Mouse (Mus musculus): Measurements from ENCODE around the gene Ccl24. TPM values are rescaled to one million over a fixed set of nuclear protein-coding genes. Genes with fewer than 3 reads are reported as not detected.

Gene Ccl24
- polyA plus RNA-seq, 1 experiment from 2014 or later = 28.4 TPM

DNA sequence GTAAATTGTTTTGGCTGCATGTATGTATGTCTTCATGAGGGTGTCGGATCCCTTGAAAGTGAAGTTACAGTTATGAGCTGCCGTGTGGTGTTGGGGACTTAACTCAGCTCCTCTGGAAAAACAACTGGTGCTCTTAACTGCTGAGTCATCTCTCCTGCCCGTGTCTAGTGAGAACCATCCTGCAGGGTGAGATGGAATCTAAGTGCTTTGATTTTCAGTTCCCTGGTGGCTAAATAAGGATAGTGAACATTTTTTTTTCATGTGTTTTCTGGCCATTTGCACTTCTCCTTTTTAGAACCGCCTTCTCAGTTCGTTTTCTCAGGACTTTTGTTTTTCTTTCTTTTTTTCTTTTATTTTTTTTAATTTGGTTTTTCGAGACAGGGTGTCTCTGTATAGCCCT lies 4.2 kb downstream of the Ccl24 start:
- no peaks in the 10 kb centered on the region for H3K36me3 ChIP-seq (replicated peaks; ENCODE audit: insufficient read depth, low read length)
- no peak overlapping the region for H3K4me3 ChIP-seq (ENCODE audit: low read depth, low read length)
- H3K9ac ChIP-seq (replicated peaks) = no peak overlapping the region
- H3K27me3 ChIP-seq (ENCODE audit: insufficient read depth, low read length) = no peaks in the 10 kb centered on the region
- TF ChIP-seq EP300 (IDR thresholded peaks at IDR 0.05; ENCODE audit: low read depth) (no peak), CTCF (IDR thresholded peaks at IDR 0.05; ENCODE audit: low read depth) (no peak)
- no peak overlapping the region for H3K4me2 ChIP-seq (ENCODE audit: low read depth, low read length)
- DNase-seq (no peak), ATAC-seq (no peak)
- 35% methylated on average over 6 of the region's 6 CpGs for WGBS (ENCODE audit: insufficient replicate concordance)
- H3K4me1 ChIP-seq (ENCODE audit: insufficient read depth) = 0 out of 2 replicates have a peak, but pooled peaks cover 4% of the 10 kb centered on the region
- H3K9me3 ChIP-seq (ENCODE audit: low read length) = no peaks in the 10 kb centered on the region
- H3K27ac ChIP-seq (ENCODE audit: low read depth) = peak overlapping the region; percentile 24; the same call in 1 of the 2 replicates

DNA sequence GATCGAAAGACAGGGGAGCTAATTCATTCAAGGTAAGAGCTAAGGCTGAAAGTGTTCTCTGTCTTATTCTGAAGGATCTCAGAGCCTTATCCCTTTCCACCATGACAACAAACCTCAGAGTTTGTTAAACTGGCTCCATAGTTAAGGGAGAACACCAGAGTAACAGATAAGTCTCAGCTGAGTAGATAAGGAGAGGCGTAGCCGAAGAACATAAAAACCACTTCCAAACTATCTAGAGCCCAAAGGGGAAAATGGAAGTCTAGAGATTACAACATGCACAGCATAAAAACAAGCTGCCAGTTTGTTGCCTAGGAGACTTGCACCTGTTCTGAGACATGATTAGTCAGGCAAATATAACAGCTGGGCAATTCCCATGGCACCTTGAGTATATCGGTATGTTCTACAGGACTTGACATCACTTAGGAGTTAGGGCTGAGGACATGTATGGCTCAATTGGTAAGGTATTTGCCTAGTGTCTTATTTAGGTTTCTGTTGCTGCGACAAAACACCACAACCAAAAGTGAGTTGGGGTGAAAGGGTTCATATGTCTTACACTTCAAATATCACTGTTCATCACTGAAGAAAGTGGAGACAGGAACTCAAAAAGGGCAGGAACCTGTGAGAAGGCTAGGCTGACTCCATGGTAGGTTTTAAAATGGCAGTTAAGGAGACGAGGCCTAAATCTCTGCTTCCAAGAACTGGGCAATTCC lies 5.1 kb downstream of the Ccl24 start:
- H3K4me2 ChIP-seq (ENCODE audit: low read depth, low read length) = no peak overlapping the region
- H3K9ac ChIP-seq (replicated peaks) = no peak overlapping the region
- DNase-seq (no peak), ATAC-seq (no peak)
- H3K27me3 ChIP-seq (ENCODE audit: insufficient read depth, low read length) = no peaks in the 10 kb centered on the region
- H3K27ac ChIP-seq (ENCODE audit: low read depth) = peak overlapping the region; percentile 44; the same call in 1 of the 2 replicates
- no peak overlapping the region for H3K4me3 ChIP-seq (ENCODE audit: low read depth, low read length)
- no peaks in the 10 kb centered on the region for H3K36me3 ChIP-seq (replicated peaks; ENCODE audit: insufficient read depth, low read length)
- WGBS (ENCODE audit: insufficient replicate concordance) = 58% methylated on average over 6 of the region's 6 CpGs
- TF ChIP-seq CTCF (IDR thresholded peaks at IDR 0.05; ENCODE audit: low read depth) = no peak
- no peak for TF ChIP-seq EP300 (IDR thresholded peaks at IDR 0.05; ENCODE audit: low read depth)
- H3K4me1 ChIP-seq (ENCODE audit: insufficient read depth) = 0 out of 2 replicates have a peak, but pooled peaks cover 4% of the 10 kb centered on the region
- no peaks in the 10 kb centered on the region for H3K9me3 ChIP-seq (ENCODE audit: low read length)

- no peak for DNase-seq
- no peak for ATAC-seq
- Histone ChIP-seq H3K27me3 (ENCODE audit: insufficient read depth, low read length) (no peaks in the 10 kb centered on the region), H3K9me3 (ENCODE audit: low read length) (no peaks in the 10 kb centered on the region), H3K36me3 (replicated peaks; ENCODE audit: insufficient read depth, low read length) (no peaks in the 10 kb centered on the region), H3K4me1 (ENCODE audit: insufficient read depth) (no peaks in the 10 kb centered on the region), H3K4me2 (ENCODE audit: low read depth, low read length) (no peak within 1 kb of the TSS), H3K27ac (ENCODE audit: low read depth) (no peak within 1 kb of the TSS), H3K4me3 (ENCODE audit: low read depth, low read length) (no peak within 1 kb of the TSS), H3K9ac (replicated peaks) (no peak within 1 kb of the TSS)
- TF ChIP-seq EP300 (IDR thresholded peaks at IDR 0.05; ENCODE audit: low read depth) (no peak), CTCF (IDR thresholded peaks at IDR 0.05; ENCODE audit: low read depth) (no peak)
- 73% methylated on average over 3 of the region's 3 CpGs for WGBS (ENCODE audit: insufficient replicate concordance)
Measured at GRCm38 (mm10) chr5:135563469-135563868, 9.4 kb downstream of the Ccl24 start, which contains the start of gene Ccl26. TSS of gene Ccl26 (minus strand) at chr5:135563569.

GRCm38 (mm10) chr5:135557671-135558070 lies 15.2 kb downstream of the Ccl24 start:
- no peaks in the 10 kb centered on the region for H3K27me3 ChIP-seq (ENCODE audit: insufficient read depth, low read length)
- H3K36me3 ChIP-seq (replicated peaks; ENCODE audit: insufficient read depth, low read length) = no peaks in the 10 kb centered on the region
- no peak for ATAC-seq
- no peak for DNase-seq
- H3K4me1 ChIP-seq (ENCODE audit: insufficient read depth) = no peaks in the 10 kb centered on the region
- TF ChIP-seq EP300 (IDR thresholded peaks at IDR 0.05; ENCODE audit: low read depth) = no peak
- TF ChIP-seq CTCF (IDR thresholded peaks at IDR 0.05; ENCODE audit: low read depth) = no peak
- H3K27ac ChIP-seq (ENCODE audit: low read depth) = no peak overlapping the region
- H3K4me2 ChIP-seq (ENCODE audit: low read depth, low read length) = no peak overlapping the region
- H3K9me3 ChIP-seq (ENCODE audit: low read length) = no peaks in the 10 kb centered on the region
- WGBS (ENCODE audit: insufficient replicate concordance) = 67% methylated on average over 3 of the region's 3 CpGs
- H3K4me3 ChIP-seq (ENCODE audit: low read depth, low read length) = no peak overlapping the region
- H3K9ac ChIP-seq (replicated peaks) = no peak overlapping the region

GRCm38 (mm10) chr5:135557051-135557450 lies 15.8 kb downstream of the Ccl24 start:
- TF ChIP-seq CTCF (IDR thresholded peaks at IDR 0.05; ENCODE audit: low read depth) = no peak
- no peaks in the 10 kb centered on the region for H3K9me3 ChIP-seq (ENCODE audit: low read length)
- no peaks in the 10 kb centered on the region for H3K36me3 ChIP-seq (replicated peaks; ENCODE audit: insufficient read depth, low read length)
- H3K27me3 ChIP-seq (ENCODE audit: insufficient read depth, low read length) = no peaks in the 10 kb centered on the region
- no peak overlapping the region for H3K9ac ChIP-seq (replicated peaks)
- H3K4me1 ChIP-seq (ENCODE audit: insufficient read depth) = no peaks in the 10 kb centered on the region
- no peak overlapping the region for H3K4me2 ChIP-seq (ENCODE audit: low read depth, low read length)
- ATAC-seq = no peak
- 54% methylated on average over 4 of the region's 4 CpGs for WGBS (ENCODE audit: insufficient replicate concordance)
- no peak overlapping the region for H3K4me3 ChIP-seq (ENCODE audit: low read depth, low read length)
- DNase-seq = no peak
- no peak overlapping the region for H3K27ac ChIP-seq (ENCODE audit: low read depth)

- Histone ChIP-seq H3K4me1 (ENCODE audit: insufficient read depth) (no peaks in the 10 kb centered on the region), H3K36me3 (replicated peaks; ENCODE audit: insufficient read depth, low read length) (no peaks in the 10 kb centered on the region), H3K9me3 (ENCODE audit: low read length) (no peaks in the 10 kb centered on the region), H3K4me2 (ENCODE audit: low read depth, low read length) (no peak overlapping the region), H3K4me3 (ENCODE audit: low read depth, low read length) (no peak overlapping the region), H3K9ac (replicated peaks) (no peak overlapping the region), H3K27me3 (ENCODE audit: insufficient read depth, low read length) (no peaks in the 10 kb centered on the region), H3K27ac (ENCODE audit: low read depth) (no peak overlapping the region)
- TF ChIP-seq EP300 (IDR thresholded peaks at IDR 0.05; ENCODE audit: low read depth) = no peak
- no peak for TF ChIP-seq CTCF (IDR thresholded peaks at IDR 0.05; ENCODE audit: low read depth)
- ATAC-seq (no peak), DNase-seq (no peak)
- 83% methylated on average over 3 of the region's 4 CpGs for WGBS (ENCODE audit: insufficient replicate concordance)
Measured at GRCm38 (mm10) chr5:135556259-135556658, 16.6 kb downstream of the Ccl24 start.

All from liver, postnatal 0 days (tissue).